Mouse (Mus musculus): ENCODE results near the gene Ccdc142. TPM values are rescaled to one million over a fixed set of nuclear protein-coding genes. Genes with fewer than 3 reads are reported as not detected.

The Ccdc142 gene
- 1.0 and 1.5 TPM in 2 replicates for polyA plus RNA-seq (2021; fragmentation: Nextera tagmentation)
- long read RNA-seq, experiment 1, partial matches to known transcripts: 1 of 2 reads
- long read RNA-seq, experiment 1, other reads (novel, unspliced or antisense): 0 of 2 reads
- long read RNA-seq, experiment 2, partial matches to known transcripts: 1 of 2 reads
- long read RNA-seq, experiment 2, other reads (novel, unspliced or antisense): 0 of 2 reads

DNA sequence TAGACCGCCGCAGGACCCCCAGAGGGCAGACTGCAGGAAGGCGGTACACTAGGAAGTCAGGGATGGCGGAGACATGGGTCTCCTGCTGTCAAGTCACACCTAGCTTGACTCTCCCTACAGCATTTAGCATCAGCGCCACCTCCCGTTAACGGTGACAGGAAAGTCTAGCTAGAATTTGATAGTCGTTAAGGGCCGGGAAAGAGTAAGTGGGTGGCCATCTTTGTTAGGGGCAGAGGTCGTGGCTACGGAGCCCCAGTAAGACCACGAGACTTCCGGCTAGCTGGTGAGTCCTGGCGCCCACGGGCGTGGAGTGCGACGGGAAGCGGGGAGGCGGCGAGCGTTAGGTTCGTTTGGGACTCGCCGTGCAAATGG, at the start of gene Ccdc142, which contains the start of gene Gm42688:
Gene Ccdc142, plus strand, starts transcription at position 286 of the 372 bp plus-strand sequence.
Gene Gm42688, plus strand, starts transcription at position 302 of the 372 bp plus-strand sequence.

DNA sequence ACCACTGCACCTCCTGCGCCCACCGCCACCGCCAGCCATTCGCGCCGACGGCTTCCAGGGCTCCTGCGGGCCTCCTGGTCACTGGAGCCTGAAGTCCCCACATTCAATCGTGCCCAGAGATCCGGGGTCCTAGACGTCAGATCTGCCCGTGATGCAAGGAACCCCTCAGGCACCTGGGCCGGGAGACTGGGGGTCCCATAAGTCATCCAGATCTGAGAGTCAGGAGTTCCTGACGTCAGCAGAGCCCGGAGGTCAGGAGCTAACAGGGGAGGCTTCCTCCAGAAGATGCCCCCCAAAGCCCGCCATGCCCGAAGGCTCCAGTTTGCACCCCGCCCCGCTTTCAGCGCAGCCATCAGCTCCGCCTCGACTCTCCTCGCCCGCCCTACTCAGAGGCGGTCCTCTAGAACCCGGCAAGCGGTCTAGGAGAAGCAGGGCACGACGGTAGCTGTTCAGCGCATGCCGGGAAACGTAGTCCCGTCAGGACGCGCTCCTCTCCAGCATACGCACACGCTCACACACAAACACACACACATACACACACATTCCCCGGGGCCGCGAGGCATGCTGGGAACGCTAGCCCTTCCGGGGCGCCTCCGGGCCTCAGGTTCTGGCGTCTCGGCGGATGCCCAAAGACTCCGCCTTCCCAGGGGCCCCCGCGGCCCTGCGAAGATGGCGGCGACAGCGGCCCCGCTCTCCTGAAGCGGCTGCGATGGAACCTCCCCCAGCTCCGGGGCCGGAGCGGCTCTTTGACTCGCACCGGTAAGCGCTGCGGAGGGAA, 47.1 kb upstream of the Ccdc142 start, which contains the start of gene Aup1:
Gene Aup1, plus strand, starts transcription at position 448 of the 778 bp plus-strand sequence.

DNA sequence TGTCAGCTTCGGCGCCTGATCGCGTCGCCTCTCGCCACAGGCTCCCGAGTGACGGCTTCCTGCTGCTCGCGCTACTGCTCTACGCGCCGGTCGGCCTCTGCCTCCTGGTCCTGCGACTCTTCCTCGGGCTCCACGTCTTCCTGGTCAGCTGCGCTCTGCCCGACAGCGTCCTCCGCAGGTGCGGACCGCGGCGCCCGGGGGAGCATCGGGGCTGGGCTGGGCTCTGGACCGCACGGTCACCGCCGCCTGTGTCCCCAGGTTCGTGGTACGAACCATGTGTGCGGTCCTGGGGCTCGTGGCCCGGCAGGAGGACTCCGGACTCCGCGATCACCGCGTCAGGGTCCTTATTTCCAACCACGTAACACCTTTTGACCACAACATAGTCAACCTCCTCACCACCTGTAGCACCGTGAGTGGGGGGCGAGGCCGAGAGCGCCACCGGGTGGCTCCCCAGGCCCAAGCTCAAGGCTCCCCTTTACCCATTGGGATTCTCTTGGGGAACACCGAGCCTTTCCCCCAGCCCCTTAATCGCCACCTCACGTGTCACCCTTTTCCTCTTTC, 46.5 kb upstream of the Ccdc142 start, which contains the start of gene Htra2:
Gene Htra2, minus strand, starts transcription at position 403 of the 561 bp plus-strand sequence.

DNA sequence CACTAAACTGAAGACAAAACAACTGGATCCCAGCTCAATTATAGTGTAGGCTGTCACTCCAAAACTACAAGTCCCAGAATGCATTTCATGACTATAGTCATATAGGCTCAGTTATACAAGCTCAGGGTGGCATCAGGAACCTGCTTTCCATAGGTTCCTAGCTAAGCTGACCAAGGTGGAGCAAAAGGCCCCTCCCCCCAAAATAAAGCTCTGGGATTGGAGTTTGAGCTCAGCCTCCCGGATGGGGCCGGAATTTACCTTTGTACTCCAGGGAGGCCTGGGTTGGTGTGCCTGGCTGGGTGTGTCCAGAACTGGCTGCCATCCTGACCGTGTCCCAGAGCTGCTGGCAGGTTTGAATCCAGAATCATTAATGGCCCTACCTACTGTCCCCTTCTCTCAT, 43.6 kb upstream of the Ccdc142 start, which contains the start of gene Dqx1:
Gene Dqx1, plus strand, starts transcription at position 55 of the 400 bp plus-strand sequence.

DNA sequence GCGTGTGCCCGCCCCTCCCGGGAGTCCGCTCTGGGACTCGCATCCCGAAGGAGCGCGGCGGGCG, 31.3 kb upstream of the Ccdc142 start, which contains the start of gene Tlx2:
Gene Tlx2, minus strand, starts transcription at position 47 of the 64 bp plus-strand sequence.

GRCm38 (mm10) chr6:83077630-83078323, 23.6 kb upstream of the Ccdc142 start, which contains the start of gene Pcgf1:
Gene Pcgf1 (plus strand): TSS chr6:83077869.

DNA sequence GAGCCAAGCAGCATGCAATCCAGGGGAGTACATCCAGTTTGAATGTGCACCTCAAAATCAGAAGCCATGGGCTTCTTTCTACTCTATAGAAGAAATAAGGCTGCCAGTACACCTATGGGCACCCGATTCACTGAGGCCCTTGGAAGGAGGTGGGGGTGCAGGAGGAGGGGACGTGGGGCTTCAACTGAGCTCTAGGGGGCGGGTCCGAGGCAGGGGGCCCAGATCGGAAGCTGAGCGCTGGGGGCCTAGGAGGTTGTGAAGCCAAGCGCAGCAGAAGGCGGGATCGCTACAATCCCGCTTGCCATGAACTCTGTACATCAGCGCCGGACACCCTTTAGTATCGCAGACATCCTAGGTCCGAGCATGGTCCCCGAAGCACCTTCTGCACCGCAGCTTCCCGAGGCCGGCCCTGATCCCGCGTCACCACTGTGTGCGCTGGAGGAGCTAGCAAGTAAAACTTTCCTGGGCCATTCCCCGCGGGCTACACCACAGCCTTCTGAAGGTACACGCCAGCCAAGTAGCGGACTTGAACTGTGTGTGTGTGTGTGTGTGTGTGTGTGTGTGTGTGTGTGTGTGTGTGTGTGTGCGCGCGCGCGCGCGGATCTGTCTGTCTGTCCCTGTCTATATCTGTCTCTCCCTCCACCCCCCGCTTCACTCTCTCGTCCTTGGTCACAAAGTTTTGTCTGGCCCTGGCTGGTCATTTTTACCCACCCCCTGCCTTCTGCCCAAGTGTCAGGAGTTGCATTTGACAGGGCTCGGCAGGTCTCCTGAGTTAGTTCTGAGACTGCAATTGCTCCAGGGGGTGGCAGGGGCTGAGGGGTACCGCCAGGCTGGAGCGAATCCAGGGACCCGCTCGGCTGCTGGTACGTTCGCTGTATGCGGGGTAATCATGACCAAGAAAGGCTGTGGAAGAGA, 15.0 kb upstream of the Ccdc142 start, which contains the start of gene Lbx2:
Gene Lbx2, plus strand, starts transcription at position 247 of the 915 bp plus-strand sequence.

DNA sequence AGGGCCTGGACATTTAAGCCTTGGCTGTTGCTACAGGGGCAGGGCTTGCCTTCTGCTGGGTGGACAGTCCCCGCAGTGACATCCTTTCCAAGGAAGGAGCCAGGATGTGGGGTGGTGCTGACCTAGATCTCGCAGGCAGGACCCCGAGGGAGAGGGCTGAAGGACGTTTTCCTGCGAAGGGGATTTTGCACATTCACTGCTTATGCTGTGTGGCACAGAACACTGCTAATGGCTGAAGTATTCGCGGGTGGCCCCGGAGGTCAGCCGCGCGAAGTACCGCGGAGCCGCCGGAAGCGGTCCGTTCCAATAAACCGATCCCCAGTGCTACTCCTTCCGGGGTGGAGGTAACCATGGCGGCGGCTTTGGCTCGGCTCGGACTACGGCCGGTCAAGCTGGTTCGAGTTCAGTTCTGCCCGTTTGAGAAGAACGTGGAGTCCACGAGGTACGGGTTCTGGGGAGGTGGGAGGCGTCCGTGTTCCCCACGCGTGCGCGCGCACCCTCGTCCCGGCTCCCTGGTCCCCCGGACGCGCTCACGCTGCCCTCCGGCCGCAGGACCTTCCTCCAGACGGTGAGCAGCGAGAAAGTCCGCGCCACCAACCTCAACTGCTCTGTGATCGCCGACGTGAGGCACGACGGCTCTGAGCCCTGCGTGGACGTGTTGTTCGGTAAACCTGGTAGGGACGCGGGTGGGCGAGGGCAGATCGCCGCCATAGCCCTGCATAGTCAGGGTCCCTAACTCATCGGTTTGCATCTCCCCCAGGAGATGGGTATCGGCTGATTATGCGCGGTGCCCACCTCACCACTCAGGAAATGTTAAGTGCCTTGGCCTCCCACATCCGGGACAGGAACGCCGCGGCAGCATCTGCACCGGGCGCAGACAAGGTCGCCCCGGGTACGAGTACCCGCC, 7.6 kb downstream of the Ccdc142 start, which contains the start of gene Mrpl53:
Gene Mrpl53, plus strand, starts transcription at position 279 of the 907 bp plus-strand sequence.

DNA sequence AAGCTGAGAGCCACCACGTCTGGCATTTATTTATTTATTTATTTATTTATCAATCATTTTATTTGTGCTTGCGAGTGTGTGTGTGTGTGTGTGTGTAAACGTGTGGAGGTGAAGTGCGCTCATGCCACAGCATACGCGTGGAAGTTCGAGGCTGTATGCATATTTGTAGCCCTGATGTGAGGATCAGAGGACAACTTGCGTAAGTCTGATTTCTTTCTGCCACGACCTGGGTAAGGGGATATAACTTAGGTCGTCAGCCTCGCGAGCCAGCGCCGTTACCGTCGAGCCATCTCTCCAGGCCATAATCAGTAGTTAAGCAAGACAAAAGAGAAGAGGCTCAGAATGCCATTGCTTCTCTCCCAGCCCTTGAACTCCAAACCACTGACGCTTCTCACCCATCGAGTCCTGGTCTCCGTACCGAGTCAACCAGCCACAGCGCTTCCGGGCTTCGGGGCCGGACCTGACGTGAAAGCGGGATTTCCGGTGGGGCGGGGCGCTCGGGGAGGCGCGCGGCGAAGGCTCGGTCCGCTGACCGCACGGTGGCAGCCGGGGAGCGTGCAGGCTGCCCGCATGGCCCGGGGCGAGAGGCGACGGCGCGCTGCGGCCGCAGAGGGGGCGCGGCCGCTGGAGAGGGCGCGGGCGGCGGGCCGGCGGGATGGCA, 13.7 kb downstream of the Ccdc142 start, which contains the start of gene Mogs:
Gene Mogs, plus strand, starts transcription at position 486 of the 661 bp plus-strand sequence.

DNA sequence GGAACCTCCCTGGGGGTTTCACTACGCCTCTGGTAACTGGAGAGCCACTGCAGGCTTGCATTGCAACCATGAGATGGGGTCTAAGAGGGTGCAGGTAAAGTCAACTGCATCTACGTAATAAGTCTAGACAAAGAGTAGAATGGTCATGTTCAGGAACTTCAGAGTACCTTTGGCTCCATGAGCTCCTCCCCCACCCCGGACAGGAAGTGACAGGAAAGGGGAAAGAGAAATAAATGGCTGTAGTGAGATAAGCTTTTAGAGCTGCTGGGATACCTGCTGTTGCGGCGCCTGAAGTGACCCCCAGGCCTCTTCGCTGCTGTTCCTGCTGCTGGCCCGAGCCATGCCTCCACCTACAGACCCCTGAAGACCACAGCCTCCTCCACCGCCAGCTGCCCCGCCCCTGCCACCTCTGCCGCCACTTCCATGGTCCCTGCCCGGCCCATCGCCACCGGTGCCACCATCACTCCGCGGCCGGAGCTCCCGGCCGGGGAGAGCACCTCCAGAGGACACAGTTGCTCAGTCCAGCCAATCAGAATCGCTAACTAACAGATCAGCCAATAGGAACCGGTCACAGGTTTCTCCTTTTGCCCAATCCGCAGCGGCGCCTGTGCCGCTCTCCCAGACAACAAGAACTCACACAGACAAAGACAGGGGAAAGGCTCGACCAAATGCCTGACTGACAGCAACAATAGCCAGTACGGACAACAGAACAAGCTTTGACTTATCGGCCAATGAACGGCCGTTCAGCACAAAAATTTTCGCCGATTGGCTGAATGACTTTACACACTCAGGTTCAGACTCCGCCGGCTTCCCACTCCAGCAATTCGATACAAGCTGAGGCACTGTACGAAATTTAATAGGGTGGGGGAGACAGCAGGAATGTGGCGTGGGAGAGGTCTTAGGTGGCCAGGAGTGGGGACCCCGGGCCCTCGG, 19.8 kb downstream of the Ccdc142 start, which contains the start of gene Wbp1:
Gene Wbp1, minus strand, starts transcription at position 630 of the 933 bp plus-strand sequence.

DNA sequence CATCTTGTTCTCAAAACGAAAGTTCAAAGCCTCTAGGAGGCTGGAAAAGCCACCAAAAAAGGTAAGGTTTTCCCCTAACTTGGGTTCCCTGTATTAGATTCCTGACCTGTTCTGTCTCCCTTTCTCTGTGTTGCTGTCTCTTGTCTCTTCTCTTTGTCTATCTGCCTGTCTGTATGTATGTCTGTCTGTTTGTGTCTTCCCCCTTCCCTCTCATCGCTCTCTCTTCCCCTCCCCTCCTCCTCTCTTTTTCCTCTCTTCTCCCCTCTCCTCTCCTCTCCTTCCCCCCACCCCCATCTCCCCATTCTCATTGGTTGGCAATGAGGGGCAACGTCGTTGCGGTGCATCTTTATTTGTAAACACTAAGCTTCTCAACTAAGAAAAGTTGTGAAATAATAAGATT, 23.9 kb downstream of the Ccdc142 start, which contains the start of gene Ino80b:
Gene Ino80b, minus strand, starts transcription at position 101 of the 400 bp plus-strand sequence.

GRCm38 (mm10) chr6:83134951-83135513, 33.6 kb downstream of the Ccdc142 start, which contains the start of gene Rtkn:
Gene Rtkn (plus strand): TSS chr6:83135463.

GRCm38 (mm10) chr6:83156259-83156684, 54.9 kb downstream of the Ccdc142 start, which contains the start of the genes Wdr54 and 1700003E16Rik:
Gene Wdr54 (minus strand): TSS chr6:83156397.
Gene 1700003E16Rik (plus strand): TSS chr6:83156404.

Other genes starting within 250 kb of the Ccdc142 start
- gene Sema4f, start 161.8 kb upstream of the Ccdc142 start, polyA plus RNA-seq (2021; fragmentation: Nextera tagmentation): 11.5 and 14.3 TPM in 2 replicates
- not detected in 2 replicates for gene M1ap, start 154.7 kb upstream of the Ccdc142 start, polyA plus RNA-seq (2021; fragmentation: Nextera tagmentation)
- gene Dok1, start 68.1 kb upstream of the Ccdc142 start, polyA plus RNA-seq (2021; fragmentation: Nextera tagmentation): 0.92 and 1.0 TPM in 2 replicates
- gene Loxl3, start 67.4 kb upstream of the Ccdc142 start, polyA plus RNA-seq (2021; fragmentation: Nextera tagmentation): 1.4 and 1.7 TPM in 2 replicates
- gene Aup1, start 47.1 kb upstream of the Ccdc142 start, polyA plus RNA-seq (2021; fragmentation: Nextera tagmentation): 64.0 and 107 TPM in 2 replicates
- gene Htra2, start 46.3 kb upstream of the Ccdc142 start, polyA plus RNA-seq (2021; fragmentation: Nextera tagmentation): 36.7 and 40.7 TPM in 2 replicates
- gene Dqx1, start 43.8 kb upstream of the Ccdc142 start, polyA plus RNA-seq (2021; fragmentation: Nextera tagmentation): 0.17 and 0.24 TPM in 2 replicates
- gene Tlx2, start 31.3 kb upstream of the Ccdc142 start, polyA plus RNA-seq (2021; fragmentation: Nextera tagmentation): not detected in 2 replicates
- 23.7 and 26.7 TPM in 2 replicates for gene Pcgf1, start 23.7 kb upstream of the Ccdc142 start, polyA plus RNA-seq (2021; fragmentation: Nextera tagmentation)
- 0.90 and 1.2 TPM in 2 replicates for gene Lbx2, start 15.2 kb upstream of the Ccdc142 start, polyA plus RNA-seq (2021; fragmentation: Nextera tagmentation)
- 0.87 and 1.2 TPM in 2 replicates for gene Gm42688, start within 50 bp of the Ccdc142 start, polyA plus RNA-seq (2021; fragmentation: Nextera tagmentation)
- gene Mrpl53, start 7.4 kb downstream of the Ccdc142 start, polyA plus RNA-seq (2021; fragmentation: Nextera tagmentation): 149 and 168 TPM in 2 replicates
- 2.2 and 2.6 TPM in 2 replicates for gene Mogs, start 13.9 kb downstream of the Ccdc142 start, polyA plus RNA-seq (2021; fragmentation: Nextera tagmentation)
- 21.8 and 51.8 TPM in 2 replicates for gene Wbp1, start 20.0 kb downstream of the Ccdc142 start, polyA plus RNA-seq (2021; fragmentation: Nextera tagmentation)
- 8.2 and 23.6 TPM in 2 replicates for gene Ino80b, start 23.8 kb downstream of the Ccdc142 start, polyA plus RNA-seq (2021; fragmentation: Nextera tagmentation)
- 67.3 and 68.0 TPM in 2 replicates for gene Rtkn, start 33.9 kb downstream of the Ccdc142 start, polyA plus RNA-seq (2021; fragmentation: Nextera tagmentation)
- 23.3 and 39.1 TPM in 2 replicates for gene Wdr54, start 54.8 kb downstream of the Ccdc142 start, polyA plus RNA-seq (2021; fragmentation: Nextera tagmentation)
- 28.6 and 44.3 TPM in 2 replicates for gene 1700003E16Rik, start 54.8 kb downstream of the Ccdc142 start, polyA plus RNA-seq (2021; fragmentation: Nextera tagmentation)
- gene Dctn1, start 64.3 kb downstream of the Ccdc142 start, polyA plus RNA-seq (2021; fragmentation: Nextera tagmentation): 113 and 119 TPM in 2 replicates
- gene Slc4a5, start 118.2 kb downstream of the Ccdc142 start, polyA plus RNA-seq (2021; fragmentation: Nextera tagmentation): 0.13 TPM in 1 of 2 replicates, not detected in the other
- 14.2 and 17.4 TPM in 2 replicates for gene Mthfd2, start 224.3 kb downstream of the Ccdc142 start, polyA plus RNA-seq (2021; fragmentation: Nextera tagmentation)
- 13.1 and 25.9 TPM in 2 replicates for gene Mob1a, start 224.4 kb downstream of the Ccdc142 start, polyA plus RNA-seq (2021; fragmentation: Nextera tagmentation)
- 228 and 281 TPM in 2 replicates for gene Bola3, start 247.5 kb downstream of the Ccdc142 start, polyA plus RNA-seq (2021; fragmentation: Nextera tagmentation)